Mouse (Mus musculus): Measurements from ENCODE around the gene Morf4l1. TPM values are rescaled to one million over a fixed set of nuclear protein-coding genes. Genes with fewer than 3 reads are reported as not detected.
"Not testable (repeated sequence)": the region's sequence is repeated elsewhere in the genome, so short reads cannot be mapped to it uniquely, and the experiment has no call there.

The Morf4l1 gene
- total RNA-seq, 2 experiments from 2014 or later: 189 to 208 TPM

DNA sequence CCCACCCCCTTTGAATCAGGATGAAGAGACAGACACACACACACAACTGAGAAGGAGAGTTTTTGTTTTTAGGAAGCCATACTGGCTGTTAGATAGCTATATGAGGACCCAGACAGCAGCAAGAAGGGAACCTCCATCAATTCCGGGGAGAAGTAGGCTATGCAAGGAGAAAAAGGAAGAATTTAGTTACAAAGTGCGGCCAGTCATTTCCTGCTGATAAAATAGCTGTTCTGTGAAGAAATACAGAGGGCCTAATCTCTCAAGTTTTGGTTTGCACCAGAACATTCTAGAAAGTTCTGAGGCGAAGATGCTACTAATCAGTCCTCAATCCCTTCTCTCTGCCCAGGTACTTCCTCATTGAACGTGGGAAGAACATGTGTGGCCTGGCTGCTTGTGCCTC lies 39.2 kb downstream of the Morf4l1 start:
- TF ChIP-seq CTCF (IDR thresholded peaks at IDR 0.05): no peak
- intact Hi-C loops (cut with DNase I): no loop called here
- no peak overlapping the region for H3K4me3 ChIP-seq
- DNase-seq: no peak
- H3K27ac ChIP-seq: no peak overlapping the region

DNA sequence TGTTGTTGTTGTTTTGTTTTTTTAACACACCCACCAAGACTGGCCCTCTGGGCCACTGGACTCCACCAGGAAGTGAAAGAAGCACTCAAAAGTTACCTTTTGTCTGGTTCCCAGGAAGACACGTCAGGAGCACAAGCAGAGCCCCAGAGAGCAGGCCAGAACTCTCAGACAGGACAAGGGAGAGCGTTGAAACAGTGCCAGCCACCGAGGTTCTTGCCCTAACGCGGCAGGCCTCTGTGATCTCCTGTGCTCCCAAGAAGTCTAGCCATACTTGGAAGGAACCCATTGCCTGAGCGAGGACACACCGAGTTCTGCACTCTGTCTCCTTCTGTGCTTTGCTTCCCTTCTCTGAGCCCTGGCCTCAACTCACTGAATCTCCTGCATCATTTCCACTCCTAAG lies 44.4 kb downstream of the Morf4l1 start:
- Histone ChIP-seq H3K27ac (no peak overlapping the region), H3K4me3 (no peak overlapping the region)
- no peak for DNase-seq
- no peak for TF ChIP-seq CTCF (IDR thresholded peaks at IDR 0.05)
- intact Hi-C loops (cut with DNase I): no loop called here

DNA sequence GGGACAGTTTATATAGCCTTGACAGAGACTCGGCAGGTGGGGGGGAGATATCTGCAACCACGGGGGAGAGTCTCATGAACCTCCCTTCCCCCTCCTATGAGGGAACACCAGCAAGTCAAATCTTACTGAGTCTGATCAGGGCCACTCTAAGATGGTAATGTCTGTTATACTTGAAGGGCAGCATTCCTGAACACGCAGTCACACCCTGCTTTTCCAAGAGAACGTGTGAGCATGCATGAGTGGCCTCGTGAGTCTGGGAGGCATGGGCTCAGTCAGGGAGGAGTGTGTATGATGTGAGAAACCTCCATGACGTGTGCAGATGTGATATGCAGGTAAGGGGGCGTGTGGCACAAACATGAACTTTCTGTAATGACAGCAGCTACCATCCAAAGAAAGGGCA lies 45.1 kb downstream of the Morf4l1 start:
- no peak overlapping the region for H3K4me3 ChIP-seq
- TF ChIP-seq CTCF (IDR thresholded peaks at IDR 0.05): no peak
- DNase-seq: no peak
- H3K27ac ChIP-seq: no peak overlapping the region
- intact Hi-C loops (cut with DNase I): no loop called here

DNA sequence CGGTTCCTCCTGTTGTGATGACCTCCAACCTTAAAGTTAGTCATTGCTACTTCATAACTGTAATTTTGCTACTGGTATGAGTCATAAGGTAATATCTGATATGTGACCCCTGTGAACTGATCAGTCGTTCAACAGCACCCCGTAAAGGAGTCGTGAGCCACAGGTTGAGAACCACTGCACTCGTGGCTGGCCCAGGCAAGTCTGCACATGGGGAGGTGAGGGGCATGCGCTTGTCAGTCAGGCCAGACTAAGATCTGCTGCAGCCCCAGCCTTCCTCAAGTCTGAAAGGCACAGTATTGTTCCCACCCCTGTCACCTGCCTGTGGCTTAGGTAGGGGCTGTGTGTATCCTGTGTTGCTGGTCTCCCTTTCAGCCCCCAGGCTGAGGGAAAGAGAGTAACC lies 45.8 kb downstream of the Morf4l1 start:
- TF ChIP-seq CTCF (IDR thresholded peaks at IDR 0.05): no peak
- intact Hi-C loops (cut with DNase I): no loop called here
- no peak for DNase-seq
- H3K4me3 ChIP-seq: no peak overlapping the region
- no peak overlapping the region for H3K27ac ChIP-seq

DNA sequence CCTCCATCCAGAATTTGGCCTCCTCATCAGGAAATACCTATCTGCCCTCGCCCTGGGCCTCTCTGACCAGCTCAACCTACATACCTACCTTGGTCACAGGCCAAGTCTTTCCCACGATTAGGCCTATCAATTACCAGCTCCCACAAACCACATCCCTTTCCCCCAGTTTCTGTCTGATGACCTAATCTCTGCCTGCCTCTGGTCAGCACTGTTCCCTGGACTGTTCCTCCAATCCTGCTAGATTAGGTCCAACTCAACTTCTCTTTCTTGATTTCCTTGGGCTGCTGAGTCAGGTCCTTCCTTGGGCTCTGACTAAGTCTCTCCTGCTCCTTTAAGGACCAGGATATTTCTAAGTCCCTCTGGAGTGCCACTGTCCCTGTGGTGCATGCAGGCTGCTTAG lies 47.2 kb downstream of the Morf4l1 start:
- no peak for DNase-seq
- no peak overlapping the region for H3K4me3 ChIP-seq
- TF ChIP-seq CTCF (IDR thresholded peaks at IDR 0.05): no peak
- intact Hi-C loops (cut with DNase I): no loop called here
- no peak overlapping the region for H3K27ac ChIP-seq

DNA sequence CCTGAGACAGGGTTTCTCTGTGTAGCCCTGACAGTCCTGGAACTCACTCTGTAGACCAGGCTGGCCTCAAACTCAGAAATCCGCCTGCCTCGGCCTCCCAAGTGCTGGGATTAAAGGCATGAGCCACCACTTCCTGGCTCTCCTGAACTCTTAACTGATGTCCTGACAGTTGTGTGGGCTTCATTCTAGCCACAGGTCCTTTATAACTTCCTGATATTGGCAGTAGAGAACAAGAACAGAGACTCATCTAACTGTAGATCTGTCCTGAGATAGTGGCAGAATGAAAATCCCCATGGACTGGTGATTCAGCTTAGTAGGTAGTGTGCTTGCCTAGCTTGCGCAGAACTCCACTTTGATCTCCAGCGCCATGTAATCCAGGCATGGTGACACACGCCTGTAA lies 53.6 kb downstream of the Morf4l1 start:
- intact Hi-C loops (cut with DNase I); DNase-seq; H3K27ac ChIP-seq; H3K4me3 ChIP-seq: not testable (repeated sequence)

DNA sequence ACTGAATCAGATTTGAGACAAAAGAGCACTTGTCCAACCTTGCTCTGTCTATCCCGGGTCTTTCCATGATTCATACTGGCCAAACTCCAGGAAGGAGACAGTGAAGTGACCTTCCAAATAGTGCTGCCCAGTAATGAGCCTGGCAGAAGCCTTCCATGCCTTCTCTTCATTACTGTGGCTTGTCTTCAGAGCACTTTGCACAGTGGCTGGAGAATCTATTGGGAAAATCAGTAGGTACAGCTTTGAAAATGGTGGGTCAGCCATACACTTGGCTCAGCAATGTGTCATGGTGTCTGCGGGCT lies 54.0 kb downstream of the Morf4l1 start:
- intact Hi-C loops (cut with DNase I): no loop called here
- TF ChIP-seq CTCF (IDR thresholded peaks at IDR 0.05): no peak
- Histone ChIP-seq H3K4me3 (no peak overlapping the region), H3K27ac (no peak overlapping the region)
- no peak for DNase-seq

DNA sequence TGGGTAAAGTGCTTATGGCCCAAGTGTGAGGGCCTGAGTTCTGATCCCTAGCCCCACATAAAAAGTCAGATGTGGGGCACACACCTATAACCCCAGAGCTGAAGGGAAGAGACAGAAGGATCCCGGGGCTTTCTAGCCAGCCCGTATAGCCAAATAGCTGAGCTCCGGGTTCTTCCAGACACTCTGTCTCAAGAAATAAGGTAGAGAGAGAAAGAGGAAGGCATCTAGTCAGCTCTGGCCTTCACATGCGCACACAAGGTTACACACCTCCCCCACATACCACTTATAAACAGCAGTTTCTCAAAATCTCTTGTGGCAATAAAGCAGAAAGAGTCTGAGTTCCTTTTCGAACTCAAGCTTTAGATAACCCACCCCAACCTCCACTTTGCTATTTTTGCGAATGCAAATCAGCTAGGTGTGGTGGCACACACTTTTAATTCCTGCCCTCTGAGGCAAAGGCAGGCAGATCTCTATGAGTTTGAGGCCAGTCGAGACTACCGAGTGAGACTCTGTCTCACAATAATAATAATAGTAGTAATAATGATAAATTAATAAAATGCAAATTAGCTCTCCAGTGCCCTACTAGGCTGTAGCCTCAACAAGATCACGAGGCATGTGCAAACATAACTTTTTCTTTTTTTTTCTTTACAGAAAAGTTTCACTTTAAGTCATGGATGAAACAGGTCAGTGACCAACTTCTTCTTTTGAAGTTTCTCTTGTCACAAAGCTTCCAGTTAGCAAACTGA lies 54.6 kb downstream of the Morf4l1 start:
- DNase-seq: no peak
- H3K27ac ChIP-seq: no peak overlapping the region

DNA sequence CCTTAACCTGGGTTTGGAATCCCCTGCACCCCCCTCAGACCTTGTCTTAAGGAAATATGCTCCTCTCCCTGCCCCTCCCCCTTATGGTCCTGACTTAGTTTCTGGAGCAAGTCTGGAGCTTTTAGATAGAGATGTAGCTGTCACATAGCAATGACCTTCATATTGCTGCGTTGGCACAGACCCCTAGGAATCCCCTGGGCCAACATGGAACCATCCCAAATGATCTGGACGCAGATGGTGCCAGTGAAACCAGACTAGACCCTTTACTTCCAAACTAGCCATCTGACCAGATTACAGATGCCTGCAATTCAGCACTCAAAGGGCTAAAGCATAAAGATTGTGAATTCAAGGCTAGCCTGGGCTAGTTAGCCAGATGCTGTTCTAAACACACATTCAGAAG lies 57.9 kb downstream of the Morf4l1 start:
- no peak for TF ChIP-seq CTCF (IDR thresholded peaks at IDR 0.05)
- no peak for DNase-seq
- H3K4me3 ChIP-seq: no peak overlapping the region
- H3K27ac ChIP-seq: no peak overlapping the region
- intact Hi-C loops (cut with DNase I): no loop called here

More for the DNA sequence above, 54.6 kb downstream of the Morf4l1 start:
- TF ChIP-seq CTCF (IDR thresholded peaks at IDR 0.05): no peak
- intact Hi-C loops (cut with DNase I): no loop called here
- no peak overlapping the region for H3K4me3 ChIP-seq

DNA sequence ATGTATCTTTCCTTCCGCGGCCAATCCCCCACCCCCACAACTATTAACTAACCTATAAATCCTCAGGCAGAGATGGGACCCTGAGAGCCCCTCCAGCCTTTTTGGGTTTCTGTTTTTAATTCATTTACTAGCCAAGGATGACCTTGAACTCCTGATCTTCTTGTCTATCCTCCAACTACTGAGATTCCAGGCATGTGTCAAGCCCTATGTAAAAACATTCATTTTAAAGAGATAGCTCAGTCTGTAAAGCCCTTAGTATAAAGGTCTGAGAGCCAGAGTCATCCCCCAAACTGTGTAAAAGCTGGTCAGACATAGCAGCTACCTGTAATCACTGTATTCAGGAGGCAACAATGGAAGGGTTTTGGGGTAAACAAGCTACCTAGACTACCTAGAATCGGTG lies 58.7 kb downstream of the Morf4l1 start:
- no peak for TF ChIP-seq CTCF (IDR thresholded peaks at IDR 0.05)
- DNase-seq: no peak
- intact Hi-C loops (cut with DNase I): no loop called here

DNA sequence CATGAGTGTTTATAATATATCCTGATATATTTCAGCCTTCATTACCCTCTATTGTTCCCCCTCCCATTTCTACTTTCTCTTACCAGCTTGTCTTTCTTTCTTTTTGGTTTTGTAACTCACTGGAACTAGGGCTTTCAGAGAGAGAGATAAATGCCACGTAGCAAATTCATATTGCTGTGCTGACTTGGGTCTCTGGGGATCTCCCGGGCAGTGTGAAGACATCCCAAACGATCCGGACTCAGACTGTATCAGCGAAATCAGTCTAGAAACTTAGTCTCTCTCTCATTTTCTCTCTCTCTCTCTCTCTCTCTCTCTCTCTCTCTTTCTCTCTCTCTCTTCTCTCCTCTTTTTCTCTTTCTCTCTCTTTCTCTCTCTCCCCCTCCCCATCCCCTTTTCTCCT lies 59.2 kb downstream of the Morf4l1 start:
- peak overlapping the region; percentile 83 for H3K4me3 ChIP-seq
- DNase-seq: no peak
- intact Hi-C loops (cut with DNase I): no loop called here

More for the DNA sequence above, 58.7 kb downstream of the Morf4l1 start:
- Histone ChIP-seq H3K27ac (no peak overlapping the region), H3K4me3 (peak overlapping the region; percentile 83)

DNA sequence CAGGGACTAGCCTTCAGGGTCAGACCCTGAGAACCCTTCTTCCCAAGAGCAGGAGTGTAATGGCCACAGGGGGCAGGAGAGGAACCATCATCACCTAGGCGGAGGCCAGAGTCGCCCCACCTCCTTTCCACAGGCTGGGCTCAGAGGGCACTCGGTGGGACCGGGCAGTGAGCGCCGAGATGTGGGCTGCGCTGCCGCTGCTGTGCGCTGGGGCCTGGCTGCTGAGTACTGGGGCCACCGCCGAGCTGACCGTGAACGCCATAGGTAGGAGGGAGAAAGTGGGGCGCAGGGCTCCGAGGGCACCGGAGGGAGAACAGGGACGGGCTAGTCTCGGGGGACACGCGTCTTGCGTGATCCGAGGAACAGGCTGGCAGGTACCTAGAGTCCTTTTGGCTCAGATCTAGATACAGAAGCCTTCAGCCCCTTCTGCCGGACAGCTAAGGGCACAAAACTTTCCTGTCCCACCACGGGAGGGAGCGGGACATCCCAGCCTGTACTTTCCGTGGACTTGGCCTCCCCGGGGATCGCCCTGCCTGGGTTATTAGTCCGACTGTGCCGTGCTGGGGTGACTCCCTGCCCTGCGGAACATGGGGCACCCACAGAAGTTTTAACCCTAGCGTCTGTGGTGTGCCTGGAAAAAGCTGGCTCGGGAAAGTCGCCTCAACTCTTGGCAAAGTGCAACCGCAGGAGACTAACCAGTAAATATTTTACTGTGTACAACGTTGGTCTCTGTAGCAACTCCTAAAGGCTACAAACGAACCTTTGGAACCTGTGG lies 60.0 kb downstream of the Morf4l1 start:
- H3K27ac ChIP-seq: peak overlapping the region; percentile 82
- intact Hi-C loops (cut with DNase I): no loop called here
- peak; percentile 52 for TF ChIP-seq CTCF (IDR thresholded peaks at IDR 0.05)
- DNase-seq: peak; percentile 74
- H3K4me3 ChIP-seq: peak overlapping the region; percentile 83

More for the DNA sequence above, 59.2 kb downstream of the Morf4l1 start:
- no peak for TF ChIP-seq CTCF (IDR thresholded peaks at IDR 0.05)
- peak overlapping the region; percentile 82 for H3K27ac ChIP-seq

DNA sequence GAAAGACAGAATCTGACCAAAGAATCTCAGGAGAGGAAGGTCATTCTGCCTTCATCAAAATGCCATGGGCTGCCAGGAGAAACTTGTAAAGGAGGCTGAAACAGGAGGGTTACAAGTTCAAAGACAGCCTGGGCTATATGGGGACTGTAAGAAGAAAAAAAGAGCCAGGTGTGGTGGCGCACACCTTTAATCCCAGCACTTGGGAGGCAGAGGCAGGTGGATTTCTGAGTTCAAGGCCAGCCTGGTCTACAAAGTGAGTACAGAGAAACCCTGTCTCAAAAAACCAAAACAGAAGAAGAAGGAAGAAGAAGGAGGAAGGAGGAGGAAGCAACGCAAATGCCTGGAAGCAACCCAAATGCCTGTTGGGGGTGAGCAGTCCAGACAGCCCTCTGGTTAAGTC lies 60.7 kb downstream of the Morf4l1 start, which contains the start of gene Ctsh:
TSS of gene Ctsh (plus strand) at position 301 of the 400 bp plus-strand sequence.
- intact Hi-C loops (cut with DNase I): no loop called here
- no peak for DNase-seq
- Histone ChIP-seq H3K4me3 (peak within 1 kb of the TSS; percentile 83), H3K27ac (peak within 1 kb of the TSS; percentile 82)
- TF ChIP-seq CTCF (IDR thresholded peaks at IDR 0.05): no peak
